Mouse (Mus musculus): ENCODE data around the gene Psma6.

DNA sequence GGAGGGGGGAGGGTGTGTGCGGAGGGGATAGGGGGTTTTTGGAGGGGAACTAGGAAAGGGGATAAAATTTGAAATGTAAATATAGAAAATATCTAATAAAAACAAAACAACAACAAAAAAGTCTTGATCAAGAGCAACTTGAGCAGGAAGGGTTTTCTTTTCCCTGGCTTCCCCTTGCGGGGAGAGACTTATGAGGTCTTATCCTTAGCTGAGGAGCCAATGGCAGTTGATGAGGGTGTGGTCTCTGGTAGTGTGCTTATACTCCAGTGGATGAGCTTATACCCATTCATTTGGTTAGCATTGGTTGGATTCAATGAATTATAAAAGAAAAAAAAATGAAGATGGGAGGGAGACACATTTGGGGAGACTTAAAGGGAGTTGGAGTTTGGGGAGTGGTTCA is 65.0 kb downstream of the Psma6 start:
- TF ChIP-seq NELFE (IDR thresholded peaks at IDR 0.05; ENCODE audit: low read depth, low read length) = no peak
- TF ChIP-seq CTCF (IDR thresholded peaks at IDR 0.05 in 2 of 3, conservative IDR thresholded peaks at IDR 0.05 in 1 of 3; ENCODE audit: control insufficient read depth in 1 of 3, insufficient read depth in 1 of 3, low read depth in 2 of 3, low read length in 3 of 3, poor library complexity in 1 of 3, severe bottlenecking in 1 of 3) = no peak
- no peak for TF ChIP-seq POLR2A (IDR thresholded peaks at IDR 0.05; ENCODE audit: control insufficient read depth in 1 of 2, insufficient read depth in 1 of 2, low read depth in 1 of 2, low read length in 2 of 2, poor library complexity in 1 of 2)
- TF ChIP-seq ELF1 (IDR thresholded peaks at IDR 0.05; ENCODE audit: low read depth, low read length) = no peak
- no peak for TF ChIP-seq GATA1 (IDR thresholded peaks at IDR 0.05; ENCODE audit: low read depth, low read length)
- no peak for TF ChIP-seq RCOR1 (IDR thresholded peaks at IDR 0.05; ENCODE audit: low read depth, low read length)

Measured in MEL (cell line).